Mouse (Mus musculus) kidney, adult 9 months (tissue): ENCODE measurements around the gene Poldip3.

Experiments used
- DNase-seq: peaks from one replicate; pipeline ENCODE4 v3.0.0; 2022

Gene Poldip3

GRCm38 (mm10) chr15:83124625-83125024 lies 24.6 kb downstream of the Poldip3 start:
- no peak for DNase-seq

GRCm38 (mm10) chr15:83122566-83123145 lies 26.5 kb downstream of the Poldip3 start, which contains the start of gene Rrp7a:
Rrp7a (minus strand) TSS chr15:83122801.
- DNase-seq, result peak; percentile 95

GRCm38 (mm10) chr15:83121709-83122565 lies 27.2 kb downstream of the Poldip3 start:
- peak; percentile 34 for DNase-seq

GRCm38 (mm10) chr15:83118360-83118759 lies 30.8 kb downstream of the Poldip3 start:
- peak; percentile 71 for DNase-seq

- DNase-seq, result no peak
These were observed 34.1 kb downstream of the Poldip3 start for GRCm38 (mm10) chr15:83115071-83115470.

GRCm38 (mm10) chr15:83114106-83114505 lies 35.1 kb downstream of the Poldip3 start:
- DNase-seq, result peak; percentile 43

- DNase-seq, result peak; percentile 70
These were observed 36.3 kb downstream of the Poldip3 start for GRCm38 (mm10) chr15:83112898-83113297.

- no peak for DNase-seq
These were observed 37.3 kb downstream of the Poldip3 start for GRCm38 (mm10) chr15:83111874-83112273.

GRCm38 (mm10) chr15:83111290-83111689 lies 37.9 kb downstream of the Poldip3 start:
- no peak for DNase-seq

- no peak for DNase-seq
These were observed 41.4 kb downstream of the Poldip3 start for GRCm38 (mm10) chr15:83107814-83108213.

GRCm38 (mm10) chr15:83106426-83106825 lies 42.8 kb downstream of the Poldip3 start:
- DNase-seq, result no peak

GRCm38 (mm10) chr15:83103111-83103510 lies 46.1 kb downstream of the Poldip3 start:
- no peak for DNase-seq

- DNase-seq, result no peak
These were observed 48.9 kb downstream of the Poldip3 start for GRCm38 (mm10) chr15:83100332-83100662.

GRCm38 (mm10) chr15:83099533-83100331 lies 49.5 kb downstream of the Poldip3 start:
- DNase-seq, result peak; percentile 97

- DNase-seq, result no peak
These were observed 53.2 kb downstream of the Poldip3 start for GRCm38 (mm10) chr15:83095950-83096349.

- DNase-seq, result no peak
These were observed 55.5 kb downstream of the Poldip3 start for GRCm38 (mm10) chr15:83093687-83094086.

- DNase-seq, result no peak
These were observed 58.3 kb downstream of the Poldip3 start for GRCm38 (mm10) chr15:83090874-83091273.

- no peak for DNase-seq
These were observed 59.9 kb downstream of the Poldip3 start, which contains the start of gene Serhl for GRCm38 (mm10) chr15:83089429-83089605. Serhl (plus strand) TSS chr15:83089506.

- DNase-seq, result no peak
These were observed 60.4 kb downstream of the Poldip3 start for GRCm38 (mm10) chr15:83088495-83089428.

GRCm38 (mm10) chr15:83086636-83087328 lies 62.4 kb downstream of the Poldip3 start:
- no peak for DNase-seq

GRCm38 (mm10) chr15:83085901-83086300 lies 63.3 kb downstream of the Poldip3 start:
- DNase-seq, result peak; percentile 59

GRCm38 (mm10) chr15:83084022-83084640 lies 65.1 kb downstream of the Poldip3 start:
- DNase-seq, result peak; percentile 54
